Mouse (Mus musculus): Measurements from ENCODE around the gene Sytl2. TPM values are rescaled to one million over a fixed set of nuclear protein-coding genes. Genes with fewer than 3 reads are reported as not detected.

Gene Sytl2
- total RNA-seq (2014; rRNA removed) = 7.3 and 20.1 TPM in 2 replicates
- 11.4 TPM in 2 replicates for polyA plus RNA-seq (2015; fragmentation: Nextera tagmentation; extraction: Ambion mirVana)

GRCm38 (mm10) chr7:90301942-90302646, at the start of gene Sytl2:
Sytl2 (plus strand) TSS chr7:90302252.
- Histone ChIP-seq H3K4me3 (ENCODE audit: low read length) (peak within 1 kb of the TSS; percentile 72), H3K27me3 (ENCODE audit: insufficient read depth, low read length) (no peaks in the 10 kb centered on the region), H3K36me3 (ENCODE audit: insufficient read depth, low read length) (no peaks in the 10 kb centered on the region), H3K9ac (replicated peaks; ENCODE audit: low read length) (peak within 1 kb of the TSS; percentile 55), H3K4me2 (ENCODE audit: low read depth, low read length) (peak within 1 kb of the TSS; percentile 99), H3K27ac (no peak within 1 kb of the TSS), H3K9me3 (ENCODE audit: low read length) (no peaks in the 10 kb centered on the region), H3K4me1 (ENCODE audit: insufficient read depth, low read length) (no peaks in the 10 kb centered on the region)
- peak; percentile 38 for TF ChIP-seq CTCF (IDR thresholded peaks at IDR 0.05; ENCODE audit: low read depth)
- under 1% methylated on average over 43 of the region's 43 CpGs for WGBS
- ATAC-seq (peak; percentile 77), DNase-seq (ENCODE audit: low spot score) (peak; percentile 50)

DNA sequence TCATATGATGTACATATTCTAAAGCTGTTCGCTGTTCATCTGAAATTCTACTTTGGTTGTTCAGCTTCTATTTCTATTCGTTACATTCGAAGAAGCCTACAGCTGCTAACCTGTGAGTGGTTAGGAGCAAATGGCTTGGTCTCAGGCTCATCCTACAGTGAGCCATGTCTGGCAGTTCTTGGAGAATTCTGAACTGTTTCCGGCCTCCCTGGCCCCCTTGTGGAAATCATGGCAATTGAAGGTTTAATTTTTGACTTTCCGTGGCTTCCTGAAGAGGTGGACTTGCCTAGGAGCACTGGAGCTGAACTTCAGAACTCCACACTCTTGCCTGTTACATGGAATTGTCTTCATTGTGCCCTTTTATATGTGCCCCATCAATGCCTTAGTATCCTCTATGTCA, 49.1 kb upstream of the Sytl2 start:
- DNase-seq (ENCODE audit: low spot score) (no peak), ATAC-seq (no peak)
- peak; percentile 32; the same call in 1 of the 2 replicates for TF ChIP-seq CTCF (IDR thresholded peaks at IDR 0.05; ENCODE audit: low read depth)

DNA sequence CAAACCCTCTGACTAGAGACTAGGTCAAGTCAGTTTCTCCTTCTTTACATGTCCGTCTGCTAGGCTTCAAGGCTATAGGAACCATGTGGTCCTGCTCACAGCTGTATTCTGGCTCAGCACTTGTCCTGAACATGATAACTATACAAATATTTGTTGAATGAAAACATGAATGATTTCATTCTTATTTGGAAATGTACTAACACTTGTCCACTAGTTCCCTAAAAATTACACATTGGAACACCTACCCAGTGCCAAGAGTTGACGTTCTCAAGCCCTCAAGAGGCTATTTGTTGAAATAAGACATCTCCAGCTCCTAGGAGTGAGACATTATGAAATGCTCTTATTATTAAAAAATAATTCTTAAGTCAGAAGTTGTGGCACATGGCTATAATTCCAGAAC, 43.4 kb upstream of the Sytl2 start:
- TF ChIP-seq CTCF (IDR thresholded peaks at IDR 0.05; ENCODE audit: low read depth) = no peak
- no peaks in the 10 kb centered on the region for H3K4me1 ChIP-seq (ENCODE audit: insufficient read depth, low read length)
- H3K27me3 ChIP-seq (ENCODE audit: insufficient read depth, low read length) = no peaks in the 10 kb centered on the region
- H3K4me3 ChIP-seq (ENCODE audit: low read length) = no peak overlapping the region
- no peak overlapping the region for H3K4me2 ChIP-seq (ENCODE audit: low read depth, low read length)
- DNase-seq (ENCODE audit: low spot score) = no peak
- no peak overlapping the region for H3K9ac ChIP-seq (replicated peaks; ENCODE audit: low read length)
- no peak overlapping the region for H3K27ac ChIP-seq
- WGBS = 93% methylated on average over 2 of the region's 2 CpGs
- no peak for ATAC-seq
- no peaks in the 10 kb centered on the region for H3K9me3 ChIP-seq (ENCODE audit: low read length)
- H3K36me3 ChIP-seq (ENCODE audit: insufficient read depth, low read length) = no peaks in the 10 kb centered on the region

More for the DNA sequence above, 49.1 kb upstream of the Sytl2 start:
- Histone ChIP-seq H3K27me3 (ENCODE audit: insufficient read depth, low read length) (no peaks in the 10 kb centered on the region), H3K36me3 (ENCODE audit: insufficient read depth, low read length) (no peaks in the 10 kb centered on the region), H3K9ac (replicated peaks; ENCODE audit: low read length) (no peak overlapping the region), H3K4me2 (ENCODE audit: low read depth, low read length) (no peak overlapping the region), H3K4me3 (ENCODE audit: low read length) (no peak overlapping the region), H3K9me3 (ENCODE audit: low read length) (no peaks in the 10 kb centered on the region), H3K27ac (no peak overlapping the region), H3K4me1 (ENCODE audit: insufficient read depth, low read length) (no peaks in the 10 kb centered on the region)
- 79% methylated on average over 5 of the region's 5 CpGs for WGBS

GRCm38 (mm10) chr7:90259899-90260298, 42.2 kb upstream of the Sytl2 start:
- Histone ChIP-seq H3K4me1 (ENCODE audit: insufficient read depth, low read length) (no peaks in the 10 kb centered on the region), H3K9ac (replicated peaks; ENCODE audit: low read length) (no peak overlapping the region), H3K27ac (no peak overlapping the region), H3K9me3 (ENCODE audit: low read length) (no peaks in the 10 kb centered on the region), H3K36me3 (ENCODE audit: insufficient read depth, low read length) (no peaks in the 10 kb centered on the region), H3K27me3 (ENCODE audit: insufficient read depth, low read length) (no peaks in the 10 kb centered on the region), H3K4me3 (ENCODE audit: low read length) (no peak overlapping the region), H3K4me2 (ENCODE audit: low read depth, low read length) (no peak overlapping the region)
- 86% methylated on average over 2 of the region's 2 CpGs for WGBS
- DNase-seq (ENCODE audit: low spot score) = no peak
- no peak for ATAC-seq
- TF ChIP-seq CTCF (IDR thresholded peaks at IDR 0.05; ENCODE audit: low read depth) = no peak

GRCm38 (mm10) chr7:90261902-90262599, 40.0 kb upstream of the Sytl2 start:
- no peaks in the 10 kb centered on the region for H3K4me1 ChIP-seq (ENCODE audit: insufficient read depth, low read length)
- peak; percentile 28 for DNase-seq (ENCODE audit: low spot score)
- H3K27me3 ChIP-seq (ENCODE audit: insufficient read depth, low read length) = no peaks in the 10 kb centered on the region
- no peak overlapping the region for H3K9ac ChIP-seq (replicated peaks; ENCODE audit: low read length)
- WGBS = 16% methylated on average over 7 of the region's 7 CpGs
- no peaks in the 10 kb centered on the region for H3K9me3 ChIP-seq (ENCODE audit: low read length)
- TF ChIP-seq CTCF (IDR thresholded peaks at IDR 0.05; ENCODE audit: low read depth) = no peak
- no peak for ATAC-seq
- no peaks in the 10 kb centered on the region for H3K36me3 ChIP-seq (ENCODE audit: insufficient read depth, low read length)
- H3K4me2 ChIP-seq (ENCODE audit: low read depth, low read length) = no peak overlapping the region
- no peak overlapping the region for H3K4me3 ChIP-seq (ENCODE audit: low read length)
- H3K27ac ChIP-seq = 0 out of 2 replicates have a peak overlapping the region, but pooled peaks have one; percentile 22

DNA sequence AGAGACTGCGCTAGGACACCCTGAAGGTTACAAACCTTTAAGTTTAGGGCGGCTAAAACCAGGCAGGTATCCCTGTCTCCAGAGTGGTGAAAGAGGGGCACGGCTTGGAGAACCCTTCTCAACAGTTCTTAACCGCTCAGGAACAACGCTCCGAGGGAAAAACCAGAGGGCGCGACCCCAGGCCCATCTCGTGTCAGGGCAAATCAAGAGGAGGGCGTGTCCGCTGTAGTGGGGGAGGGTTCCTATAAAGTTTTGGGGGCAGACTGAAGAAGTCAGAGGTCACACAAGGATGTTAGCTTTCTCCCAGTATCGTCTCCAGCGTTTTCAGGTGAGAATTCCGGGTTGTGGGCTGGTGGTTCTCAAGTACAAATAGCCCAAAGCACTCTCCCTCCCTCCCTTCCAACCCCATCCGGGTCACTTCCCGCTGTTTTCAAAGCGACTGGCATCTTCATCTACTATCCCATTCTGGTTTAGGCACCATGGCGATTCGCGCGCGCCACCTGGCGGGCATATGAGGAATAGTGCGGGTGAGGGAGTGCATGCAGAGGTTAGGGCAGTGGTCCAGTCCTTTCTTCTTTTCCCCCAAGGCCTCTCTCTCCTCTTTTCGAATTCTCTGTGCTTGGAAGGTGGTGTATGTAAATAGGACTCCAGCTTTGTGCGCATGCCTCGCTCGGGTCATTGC, 36.6 kb upstream of the Sytl2 start, which contains the start of gene Ccdc83:
Gene Ccdc83, minus strand, starts transcription at position 489 of the 682 bp plus-strand sequence.
- ATAC-seq (peak; percentile 90), DNase-seq (ENCODE audit: low spot score) (peak; percentile 84)
- Histone ChIP-seq H3K27me3 (ENCODE audit: insufficient read depth, low read length) (no peaks in the 10 kb centered on the region), H3K9ac (replicated peaks; ENCODE audit: low read length) (0 out of 2 replicates have a peak within 1 kb of the TSS, but pooled peaks have one; percentile 28), H3K9me3 (ENCODE audit: low read length) (no peaks in the 10 kb centered on the region), H3K4me3 (ENCODE audit: low read length) (peak within 1 kb of the TSS; percentile 14), H3K27ac (no peak within 1 kb of the TSS), H3K4me2 (ENCODE audit: low read depth, low read length) (peak within 1 kb of the TSS; percentile 50), H3K36me3 (ENCODE audit: insufficient read depth, low read length) (no peaks in the 10 kb centered on the region), H3K4me1 (ENCODE audit: insufficient read depth, low read length) (no peaks in the 10 kb centered on the region)
- peak; percentile 99 for TF ChIP-seq CTCF (IDR thresholded peaks at IDR 0.05; ENCODE audit: low read depth)
- 5% methylated on average over 28 of the region's 28 CpGs for WGBS

All from hindbrain, postnatal 0 days (tissue).